Mouse (Mus musculus) cerebellum, adult (tissue): ENCODE measurements around the gene Cyp3a25.
"Not testable (repeated sequence)": the region's sequence is repeated elsewhere in the genome, so short reads cannot be mapped to it uniquely, and the experiment has no call there.

Experiments used
- ATAC-seq: cut with Nextera tagmentation; 2 replicates; pipeline ENCODE4 v1.9.2; 2017; ENCODE audit warnings: mild to moderate bottlenecking, moderate library complexity, mixed read lengths; ENCODE audit not compliant: insufficient number of reproducible peaks, low FRiP score, low TSS enrichment

Cyp3a25 gene

DNA sequence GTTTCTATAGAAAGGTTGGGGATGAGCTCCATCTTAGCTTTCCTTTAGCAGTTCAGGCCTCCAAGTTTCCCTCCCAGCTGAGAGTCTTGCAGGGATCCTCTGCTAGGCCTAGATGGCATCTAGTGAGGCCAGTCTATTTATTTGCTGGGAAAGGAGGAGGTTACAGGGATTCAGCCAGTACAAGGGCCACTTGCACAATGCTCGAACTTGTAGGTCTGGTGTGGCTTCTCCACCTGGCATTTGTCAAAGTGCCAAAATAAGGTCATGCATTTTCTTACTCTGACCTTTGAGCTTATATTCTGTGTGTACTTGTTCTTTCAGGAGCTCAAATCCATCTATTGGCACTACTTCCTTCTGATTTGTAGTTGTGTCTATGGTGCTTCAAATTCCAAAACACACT is at the start of gene Cyp3a25:
Gene Cyp3a25, minus strand, starts transcription at position 110 of the 400 bp plus-strand sequence.
- ATAC-seq, result not testable (repeated sequence)

GRCm38 (mm10) chr5:146021136-146021535 is 11.7 kb upstream of the Cyp3a25 start:
- ATAC-seq, result no peak

DNA sequence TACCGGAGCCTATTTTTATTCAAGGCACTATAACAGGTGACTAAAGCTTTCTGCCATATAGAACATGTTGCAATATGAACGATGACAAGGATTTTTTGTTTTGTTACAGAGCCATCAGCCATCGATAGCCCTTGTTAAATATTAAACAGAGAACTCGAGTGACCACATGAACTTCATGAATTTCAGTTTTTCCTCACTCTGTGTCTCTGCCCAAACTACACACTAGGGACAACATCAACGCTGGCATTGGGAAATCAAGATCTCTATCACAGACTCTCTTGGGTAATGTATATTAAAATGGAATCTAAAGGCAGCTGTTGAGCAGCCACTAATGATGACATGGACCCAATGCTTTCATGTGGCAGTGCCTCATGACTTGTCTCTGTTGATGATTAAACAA is 8.9 kb upstream of the Cyp3a25 start:
- no peak for ATAC-seq

DNA sequence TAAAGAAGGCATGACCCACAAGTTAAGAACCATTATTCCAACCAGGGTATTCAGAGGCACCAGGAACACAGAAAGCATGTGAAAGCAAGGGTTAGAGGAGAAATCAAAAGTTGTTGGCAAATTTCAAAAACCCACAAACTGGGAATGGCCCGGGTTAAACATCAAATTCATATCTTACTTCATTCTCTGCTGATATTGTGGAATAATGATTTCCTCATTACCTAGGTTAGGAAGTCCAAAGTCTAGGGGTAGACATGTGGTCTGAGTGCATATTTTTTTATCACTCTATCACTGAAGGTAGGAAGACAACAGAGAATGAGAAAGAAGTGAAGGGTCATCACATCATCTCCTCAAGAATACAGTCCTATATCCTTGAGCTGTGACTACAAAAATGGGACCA is 1.8 kb upstream of the Cyp3a25 start:
- no peak for ATAC-seq

DNA sequence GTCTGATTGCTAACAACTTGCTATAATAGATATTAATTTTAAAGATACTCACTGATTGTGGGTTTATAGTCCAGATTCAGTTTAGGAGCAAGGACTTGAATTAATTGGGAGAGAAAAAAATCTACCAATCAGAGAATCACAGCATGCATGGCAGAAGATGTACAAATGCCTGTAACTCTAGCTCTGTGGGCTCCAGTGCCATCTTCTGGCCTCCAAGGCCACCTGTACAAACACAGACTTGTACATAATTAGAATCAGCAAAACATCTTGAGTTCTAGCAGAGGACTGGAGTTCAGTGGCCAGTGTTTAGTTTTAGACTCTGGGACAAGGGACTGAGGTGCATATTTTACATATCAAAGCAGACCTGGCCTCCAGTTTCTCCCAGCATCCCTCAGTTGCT is 42.3 kb downstream of the Cyp3a25 start:
- ATAC-seq, result no peak
